Mouse (Mus musculus): Measurements from ENCODE around the gene Rad51b. TPM values are rescaled to one million over a fixed set of nuclear protein-coding genes. Genes with fewer than 3 reads are reported as not detected.
A peak's percentile ranks its signal among the peaks of the same experiment; 100 is the strongest.

Gene Rad51b
- polyA plus RNA-seq, 1 experiment from 2014 or later = 8.0 TPM

DNA sequence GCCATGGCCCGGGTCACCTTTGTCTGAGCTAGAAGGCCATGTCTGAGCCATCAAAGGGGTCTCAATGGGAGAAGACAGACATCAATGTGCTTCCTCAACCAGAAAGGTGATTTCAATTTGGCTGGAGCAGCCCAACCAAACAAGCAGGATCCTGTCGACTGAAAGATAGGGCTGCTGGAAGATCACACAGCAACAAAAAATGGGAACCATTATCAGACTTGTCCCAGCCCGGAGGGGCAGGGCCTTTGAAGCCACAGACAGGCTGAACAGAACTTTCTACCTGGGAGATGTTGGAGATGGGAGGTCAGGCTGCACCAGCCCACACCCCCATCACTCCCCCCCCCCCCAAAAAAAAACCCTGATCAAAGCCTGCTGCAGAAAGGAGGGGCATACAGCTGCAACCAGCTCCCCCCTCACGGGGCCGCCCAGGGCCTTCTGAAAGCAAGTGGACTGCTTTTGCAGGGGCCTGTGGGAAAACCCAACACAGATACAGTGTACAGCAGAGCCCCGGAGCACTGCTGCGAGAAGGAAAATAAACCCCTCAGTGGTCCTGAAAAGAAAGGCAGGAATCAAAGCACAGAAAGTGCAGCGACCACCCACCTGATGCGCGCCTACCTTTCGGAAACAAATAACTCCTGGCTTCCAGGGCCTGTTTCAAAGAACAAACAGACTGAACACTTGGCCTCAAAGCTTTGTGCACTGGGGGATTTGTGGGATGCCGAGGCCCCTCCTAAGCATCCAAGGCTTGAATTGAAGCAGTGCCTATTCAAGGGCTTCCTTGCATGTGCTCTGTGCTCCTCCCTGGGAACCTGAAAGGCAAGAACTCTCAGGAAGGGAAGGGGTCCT lies 542.2 kb downstream of the Rad51b start:
- peak overlapping the region; percentile 69 for H3K27ac ChIP-seq (ENCODE audit: low read depth)
- no peaks in the 10 kb centered on the region for H3K27me3 ChIP-seq (ENCODE audit: insufficient read depth, low read length)
- no peak for ATAC-seq (ENCODE audit: insufficient read depth)
- H3K4me2 ChIP-seq = no peak overlapping the region
- no peak overlapping the region for H3K4me3 ChIP-seq (ENCODE audit: low read depth, low read length)
- no peaks in the 10 kb centered on the region for H3K9me3 ChIP-seq (ENCODE audit: low read depth, low read length)
- H3K9ac ChIP-seq = no peak overlapping the region
- peaks cover 56% of the 10 kb centered on the region for H3K4me1 ChIP-seq (ENCODE audit: insufficient read depth)
- WGBS = 57% methylated on average over 12 of the region's 12 CpGs
- TF ChIP-seq CTCF (IDR thresholded peaks at IDR 0.05; ENCODE audit: low read depth) = no peak
- H3K36me3 ChIP-seq (ENCODE audit: insufficient read depth) = no peaks in the 10 kb centered on the region
- DNase-seq = no peak

DNA sequence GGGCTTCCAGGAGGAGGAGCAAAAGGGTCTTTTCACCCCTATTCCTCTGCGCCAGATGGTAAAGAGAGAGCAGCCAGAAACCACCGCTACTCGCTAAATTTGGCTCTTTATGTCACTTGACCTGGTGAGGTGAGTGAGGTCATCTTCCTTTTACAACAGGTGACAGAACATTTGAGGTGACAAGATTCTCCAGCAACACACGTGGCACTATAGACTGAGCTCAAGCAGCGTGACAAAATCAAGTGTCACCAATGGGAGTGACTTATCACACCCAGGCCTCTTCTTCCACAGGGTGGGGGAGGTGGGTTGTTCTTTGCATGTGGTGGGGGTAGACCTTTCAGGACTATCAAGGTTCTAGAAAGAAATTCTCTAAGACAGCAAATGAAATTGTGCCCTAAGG lies 543.4 kb downstream of the Rad51b start:
- WGBS = 52% methylated on average over 5 of the region's 5 CpGs
- H3K4me2 ChIP-seq = no peak overlapping the region
- no peaks in the 10 kb centered on the region for H3K27me3 ChIP-seq (ENCODE audit: insufficient read depth, low read length)
- no peak overlapping the region for H3K4me3 ChIP-seq (ENCODE audit: low read depth, low read length)
- no peak for DNase-seq
- H3K36me3 ChIP-seq (ENCODE audit: insufficient read depth) = no peaks in the 10 kb centered on the region
- H3K27ac ChIP-seq (ENCODE audit: low read depth) = peak overlapping the region; percentile 72
- no peak overlapping the region for H3K9ac ChIP-seq
- H3K9me3 ChIP-seq (ENCODE audit: low read depth, low read length) = no peaks in the 10 kb centered on the region
- no peak for TF ChIP-seq CTCF (IDR thresholded peaks at IDR 0.05; ENCODE audit: low read depth)
- no peak for ATAC-seq (ENCODE audit: insufficient read depth)
- peaks cover 57% of the 10 kb centered on the region for H3K4me1 ChIP-seq (ENCODE audit: insufficient read depth)

DNA sequence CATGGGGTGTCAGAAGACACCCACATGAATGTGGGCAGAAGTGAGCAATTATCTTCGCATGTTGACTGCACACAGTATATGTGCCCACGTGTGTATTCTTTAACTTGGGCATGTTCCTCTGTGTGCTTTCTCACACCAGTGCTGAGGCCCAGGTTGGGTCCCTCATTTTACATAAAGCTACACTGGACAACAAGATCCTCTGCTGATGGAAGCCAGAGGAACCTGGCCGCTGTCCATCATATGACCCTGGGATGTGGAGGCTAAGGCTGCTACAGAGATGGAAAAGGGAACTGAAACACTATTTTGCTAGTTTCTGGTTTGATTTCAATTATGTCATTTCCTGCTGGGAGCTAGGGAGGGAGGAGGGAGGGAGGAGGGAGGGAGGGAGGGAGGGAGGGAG lies 544.2 kb downstream of the Rad51b start:
- H3K27ac ChIP-seq (ENCODE audit: low read depth) = peak overlapping the region; percentile 72
- WGBS = 89% methylated on average over 3 of the region's 3 CpGs
- no peak for TF ChIP-seq CTCF (IDR thresholded peaks at IDR 0.05; ENCODE audit: low read depth)
- DNase-seq (no peak), ATAC-seq (ENCODE audit: insufficient read depth) (no peak)
- H3K36me3 ChIP-seq (ENCODE audit: insufficient read depth) = no peaks in the 10 kb centered on the region
- no peak overlapping the region for H3K4me2 ChIP-seq
- H3K27me3 ChIP-seq (ENCODE audit: insufficient read depth, low read length) = no peaks in the 10 kb centered on the region
- no peak overlapping the region for H3K4me3 ChIP-seq (ENCODE audit: low read depth, low read length)
- no peak overlapping the region for H3K9ac ChIP-seq
- H3K9me3 ChIP-seq (ENCODE audit: low read depth, low read length) = no peaks in the 10 kb centered on the region
- peaks cover 57% of the 10 kb centered on the region for H3K4me1 ChIP-seq (ENCODE audit: insufficient read depth)

DNA sequence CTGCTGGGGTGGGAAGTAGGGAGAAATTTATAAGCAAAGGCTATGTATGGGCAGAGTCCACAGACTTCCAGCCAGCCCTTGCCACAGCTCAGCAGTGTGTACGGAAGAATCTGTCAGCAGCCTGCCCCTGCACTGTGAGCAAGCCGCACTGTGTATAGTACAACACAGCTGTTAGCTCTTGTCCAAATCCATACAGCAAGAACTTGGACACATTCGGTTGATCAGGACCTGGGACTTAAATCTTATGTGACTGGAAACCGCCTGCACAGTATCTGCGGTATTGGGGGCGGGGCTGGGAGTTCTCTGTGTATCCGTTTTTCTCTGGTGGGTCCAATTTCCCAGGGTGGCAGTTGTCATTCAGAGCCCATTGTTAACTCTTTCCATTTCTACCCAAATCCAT lies 545.2 kb downstream of the Rad51b start:
- peak; percentile 97 for ATAC-seq (ENCODE audit: insufficient read depth)
- no peak for TF ChIP-seq CTCF (IDR thresholded peaks at IDR 0.05; ENCODE audit: low read depth)
- no peaks in the 10 kb centered on the region for H3K36me3 ChIP-seq (ENCODE audit: insufficient read depth)
- no peak overlapping the region for H3K9ac ChIP-seq
- H3K27ac ChIP-seq (ENCODE audit: low read depth) = peak overlapping the region; percentile 98
- H3K4me2 ChIP-seq = peak overlapping the region; percentile 35
- H3K4me1 ChIP-seq (ENCODE audit: insufficient read depth) = peaks cover 61% of the 10 kb centered on the region
- peak; percentile 91 for DNase-seq
- no peak overlapping the region for H3K4me3 ChIP-seq (ENCODE audit: low read depth, low read length)
- WGBS = 10% methylated on average over 7 of the region's 7 CpGs
- no peaks in the 10 kb centered on the region for H3K27me3 ChIP-seq (ENCODE audit: insufficient read depth, low read length)
- no peaks in the 10 kb centered on the region for H3K9me3 ChIP-seq (ENCODE audit: low read depth, low read length)

DNA sequence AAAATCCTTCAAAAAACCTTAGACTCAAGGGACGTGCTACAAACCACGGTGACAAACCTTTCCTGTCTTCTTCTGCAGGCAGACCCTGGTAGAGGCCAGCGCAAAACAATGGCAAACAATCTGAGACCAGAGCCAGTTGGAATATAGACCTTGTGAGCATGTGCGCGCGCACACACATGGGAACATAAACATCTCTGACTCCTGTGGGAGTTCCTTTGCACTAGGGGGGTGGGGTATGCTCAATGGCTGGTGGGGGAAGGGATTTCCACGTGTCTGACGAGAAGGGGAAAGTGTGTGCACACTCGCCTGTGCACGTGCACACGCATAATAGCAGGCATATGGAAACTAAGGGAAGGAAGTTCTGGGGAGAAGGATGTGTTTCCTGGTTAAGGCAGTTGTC lies 545.9 kb downstream of the Rad51b start:
- peak overlapping the region; percentile 35 for H3K4me2 ChIP-seq
- ATAC-seq (ENCODE audit: insufficient read depth) (peak; percentile 9; the same call in 1 of the 2 replicates), DNase-seq (peak; percentile 81)
- no peaks in the 10 kb centered on the region for H3K27me3 ChIP-seq (ENCODE audit: insufficient read depth, low read length)
- peaks cover 61% of the 10 kb centered on the region for H3K4me1 ChIP-seq (ENCODE audit: insufficient read depth)
- H3K27ac ChIP-seq (ENCODE audit: low read depth) = peak overlapping the region; percentile 98
- H3K4me3 ChIP-seq (ENCODE audit: low read depth, low read length) = no peak overlapping the region
- TF ChIP-seq CTCF (IDR thresholded peaks at IDR 0.05; ENCODE audit: low read depth) = no peak
- H3K9me3 ChIP-seq (ENCODE audit: low read depth, low read length) = no peaks in the 10 kb centered on the region
- WGBS = 37% methylated on average over 11 of the region's 11 CpGs
- H3K9ac ChIP-seq = no peak overlapping the region
- no peaks in the 10 kb centered on the region for H3K36me3 ChIP-seq (ENCODE audit: insufficient read depth)

DNA sequence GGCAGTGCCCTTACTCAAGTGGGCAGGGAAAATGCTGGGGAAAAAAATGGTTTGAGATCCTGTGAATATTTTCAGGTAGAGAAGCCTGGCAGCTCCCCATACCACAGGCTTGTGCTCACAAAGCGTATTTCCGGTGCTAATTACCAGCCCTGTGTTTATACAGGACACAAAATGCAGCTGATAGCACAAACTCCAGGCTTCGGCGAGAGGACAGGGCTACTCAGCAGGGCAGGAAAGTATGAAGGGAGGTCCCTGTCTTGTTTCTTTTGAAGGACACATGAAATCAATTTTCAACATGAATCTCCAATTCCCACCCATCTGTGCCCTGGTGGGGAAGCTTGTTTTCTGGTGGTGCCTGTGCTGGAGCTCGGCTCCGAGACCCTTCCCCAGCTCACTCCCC lies 546.4 kb downstream of the Rad51b start:
- Histone ChIP-seq H3K9ac (no peak overlapping the region), H3K9me3 (ENCODE audit: low read depth, low read length) (no peaks in the 10 kb centered on the region), H3K4me1 (ENCODE audit: insufficient read depth) (peaks cover 58% of the 10 kb centered on the region), H3K4me2 (peak overlapping the region; percentile 35; the same call in 1 of the 2 replicates), H3K27ac (ENCODE audit: low read depth) (peak overlapping the region; percentile 98), H3K4me3 (ENCODE audit: low read depth, low read length) (no peak overlapping the region), H3K27me3 (ENCODE audit: insufficient read depth, low read length) (no peaks in the 10 kb centered on the region), H3K36me3 (ENCODE audit: insufficient read depth) (no peaks in the 10 kb centered on the region)
- TF ChIP-seq CTCF (IDR thresholded peaks at IDR 0.05; ENCODE audit: low read depth) = no peak
- peak; percentile 62 for DNase-seq
- 28% methylated on average over 6 of the region's 6 CpGs for WGBS
- ATAC-seq (ENCODE audit: insufficient read depth) = no peak

DNA sequence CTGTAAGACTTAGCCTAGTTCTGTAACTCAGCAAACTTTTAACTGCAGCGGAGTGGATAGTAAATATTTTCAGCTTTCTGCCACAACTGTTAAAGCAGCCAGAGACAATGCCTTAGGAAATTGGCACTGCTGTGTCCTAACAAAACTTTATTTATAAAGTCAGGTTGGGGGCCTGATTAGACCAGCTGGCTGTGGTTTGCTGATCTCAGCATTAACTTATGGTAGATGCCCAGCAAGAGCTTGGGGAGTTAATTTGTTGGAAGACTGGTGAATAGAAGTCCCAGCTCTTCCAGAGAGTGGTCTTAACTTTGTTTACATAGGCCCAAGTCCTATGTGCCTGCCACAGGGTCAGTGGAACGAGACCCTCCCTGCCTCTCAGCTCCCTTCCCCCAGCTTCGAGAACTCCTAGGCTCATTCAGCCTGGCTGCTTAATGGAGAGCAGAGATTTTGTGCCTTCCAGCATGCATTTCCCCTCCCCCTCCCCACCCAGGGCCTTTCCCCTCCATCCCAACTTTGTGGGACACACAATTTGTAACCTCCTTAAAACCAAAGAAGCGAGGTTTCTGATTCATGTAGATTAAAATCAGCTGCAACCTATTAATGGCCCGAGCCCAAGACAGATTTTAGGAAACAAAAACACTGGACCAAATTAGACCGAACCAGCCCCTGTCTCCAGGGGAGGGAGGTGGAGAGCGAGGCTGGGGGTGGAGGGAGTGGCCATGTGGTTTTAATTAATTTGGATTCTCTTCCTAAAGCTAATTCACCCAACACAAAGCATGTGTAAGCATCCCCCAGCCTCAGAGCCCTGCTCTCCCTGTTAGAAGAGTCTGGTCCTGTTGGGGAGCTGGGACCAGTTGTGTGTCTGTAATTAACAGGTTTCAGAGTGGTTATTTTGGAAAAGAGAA lies 549.4 kb downstream of the Rad51b start:
- Histone ChIP-seq H3K4me2 (no peak overlapping the region), H3K4me1 (ENCODE audit: insufficient read depth) (peaks cover 49% of the 10 kb centered on the region), H3K36me3 (ENCODE audit: insufficient read depth) (no peaks in the 10 kb centered on the region), H3K27ac (ENCODE audit: low read depth) (peak overlapping the region; percentile 33), H3K9ac (no peak overlapping the region), H3K27me3 (ENCODE audit: insufficient read depth, low read length) (no peaks in the 10 kb centered on the region), H3K4me3 (ENCODE audit: low read depth, low read length) (no peak overlapping the region), H3K9me3 (ENCODE audit: low read depth, low read length) (no peaks in the 10 kb centered on the region)
- DNase-seq = no peak
- WGBS = 34% methylated on average over 7 of the region's 7 CpGs
- no peak for ATAC-seq (ENCODE audit: insufficient read depth)
- no peak for TF ChIP-seq CTCF (IDR thresholded peaks at IDR 0.05; ENCODE audit: low read depth)

Data from lung, embryonic 14.5 days (tissue).